Mouse (Mus musculus) liver, embryonic 14 days (tissue): Measurements from ENCODE around the gene Card14. TPM values are rescaled to one million over a fixed set of nuclear protein-coding genes. Genes with fewer than 3 reads are reported as not detected.

ENCODE experiments used
- polyA plus RNA-seq: library from polyadenylated mRNA; depleted of rRNA; stranded (reverse); fragments of >200 nt; gene quantifications from 2 replicates; pipeline ENCODE4 v1.2.3, GENCODE M21; 2012; rRNA removed

Gene Card14
- 0.18 and 0.22 TPM in 2 replicates for polyA plus RNA-seq

GRCm38 (mm10) chr11:119307658-119307867 is at the start of gene Card14:
Card14 (plus strand) TSS chr11:119307768.

GRCm38 (mm10) chr11:119267768-119268556 is 39.6 kb upstream of the Card14 start, which contains the start of gene Gaa:
Gaa (plus strand) TSS chr11:119267887.

GRCm38 (mm10) chr11:119299391-119300245 is 8.0 kb upstream of the Card14 start, which contains the start of gene Eif4a3:
Eif4a3 (minus strand) TSS chr11:119300089.

GRCm38 (mm10) chr11:119355443-119356385 is 48.1 kb downstream of the Card14 start, which contains the start of the genes Sgsh and Slc26a11:
Sgsh (minus strand) TSS chr11:119355536.
Slc26a11 (plus strand) TSS chr11:119355557.

GRCm38 (mm10) chr11:119392800-119393482 is 85.4 kb downstream of the Card14 start, which contains the start of gene Rnf213:
Rnf213 (plus strand) TSS chr11:119393100.

Other genes with a start within 250 kb of the Card14 start
- gene Cbx4, start 221.5 kb upstream of the Card14 start, polyA plus RNA-seq, result 2.5 and 2.9 TPM in 2 replicates
- gene Tbc1d16, start 79.3 kb upstream of the Card14 start, polyA plus RNA-seq, result 0.97 and 0.99 TPM in 2 replicates
- 0.61 and 0.63 TPM in 2 replicates for gene Ccdc40, start 79.2 kb upstream of the Card14 start, polyA plus RNA-seq
- 12.8 and 14.2 TPM in 2 replicates for gene Gaa, start 39.9 kb upstream of the Card14 start, polyA plus RNA-seq
- gene Eif4a3, start 7.7 kb upstream of the Card14 start, polyA plus RNA-seq, result 102 and 104 TPM in 2 replicates
- gene Sgsh, start 47.8 kb downstream of the Card14 start, polyA plus RNA-seq, result 0.94 and 1.1 TPM in 2 replicates
- 0.88 and 1.4 TPM in 2 replicates for gene Slc26a11, start 47.8 kb downstream of the Card14 start, polyA plus RNA-seq
- gene Rnf213, start 85.3 kb downstream of the Card14 start, polyA plus RNA-seq, result 8.1 and 13.4 TPM in 2 replicates
- 4.1 and 4.8 TPM in 2 replicates for gene Endov, start 183.6 kb downstream of the Card14 start, polyA plus RNA-seq
- 0.01 and 0.02 TPM in 2 replicates for gene Nptx1, start 240.0 kb downstream of the Card14 start, polyA plus RNA-seq